Mouse (Mus musculus) heart, adult 2 months (tissue): ENCODE results near the gene Shisa5.

Source experiments
- CTCF ChIP-seq: fragments of 200-600 bp; IDR thresholded peaks from 2 replicates; pipeline ENCODE4 v1.8.1; 2022; ENCODE audit warnings: antibody characterized with exemption, mild to moderate bottlenecking, moderate library complexity
- POLR2A ChIP-seq: fragments of 200-500 bp; IDR thresholded peaks from 2 replicates; pipeline ENCODE4 v1.6.1; 2011; ENCODE audit warnings: mild to moderate bottlenecking, low read depth, low read length, control low read depth; ENCODE audit not compliant: insufficient read depth

GRCm38 (mm10) chr9:109051011-109051501 is 12.7 kb downstream of the Shisa5 start:
- no peak for TF ChIP-seq CTCF
- TF ChIP-seq POLR2A, result no peak
